Mouse (Mus musculus): Measurements from ENCODE around the gene Wsb2. TPM values are rescaled to one million over a fixed set of nuclear protein-coding genes. Genes with fewer than 3 reads are reported as not detected.

Wsb2 gene
- polyA plus RNA-seq, 1 experiment from 2014 or later: 40.0 TPM

- Histone ChIP-seq H3K36me3 (ENCODE audit: control insufficient read depth, insufficient read depth, low read length) (peaks cover 28% of the 10 kb centered on the region), H3K27ac (ENCODE audit: low read length) (peak overlapping the region; percentile 45; the same call in 1 of the 2 replicates), H3K9me3 (ENCODE audit: control insufficient read depth, low read depth, low read length) (no peaks in the 10 kb centered on the region; the same call in 1 of the 2 replicates), H3K27me3 (ENCODE audit: control insufficient read depth, insufficient read depth, low read length) (no peaks in the 10 kb centered on the region), H3K9ac (replicated peaks; ENCODE audit: low read depth, low read length) (peak overlapping the region; percentile 76), H3K4me1 (ENCODE audit: control insufficient read depth, insufficient read depth, low read length) (peaks cover 8% of the 10 kb centered on the region), H3K4me2 (replicated peaks; ENCODE audit: low read depth, low read length) (peak overlapping the region; percentile 69), H3K4me3 (ENCODE audit: low read depth, low read length) (peak overlapping the region; percentile 77)
- WGBS: 9% methylated on average over 16 of the region's 16 CpGs
- peak; percentile 17; the same call in 1 of the 2 replicates for ATAC-seq (ENCODE audit: insufficient number of reproducible peaks, insufficient read depth, low FRiP score, low read depth)
Measured at GRCm38 (mm10) chr5:117388296-117388751, 31.2 kb downstream of the Wsb2 start.

- under 1% methylated on average over 44 of the region's 44 CpGs for WGBS
- H3K4me1 ChIP-seq (ENCODE audit: control insufficient read depth, insufficient read depth, low read length): peaks cover 8% of the 10 kb centered on the region
- H3K36me3 ChIP-seq (ENCODE audit: control insufficient read depth, insufficient read depth, low read length): peaks cover 23% of the 10 kb centered on the region
- H3K9me3 ChIP-seq (ENCODE audit: control insufficient read depth, low read depth, low read length): no peaks in the 10 kb centered on the region; the same call in 1 of the 2 replicates
- peak within 1 kb of the TSS; percentile 77 for H3K4me3 ChIP-seq (ENCODE audit: low read depth, low read length)
- peak within 1 kb of the TSS; percentile 76 for H3K9ac ChIP-seq (replicated peaks; ENCODE audit: low read depth, low read length)
- peak; percentile 96 for ATAC-seq (ENCODE audit: insufficient number of reproducible peaks, insufficient read depth, low FRiP score, low read depth)
- peak within 1 kb of the TSS; percentile 45; the same call in 1 of the 2 replicates for H3K27ac ChIP-seq (ENCODE audit: low read length)
- no peaks in the 10 kb centered on the region for H3K27me3 ChIP-seq (ENCODE audit: control insufficient read depth, insufficient read depth, low read length)
- peak within 1 kb of the TSS; percentile 69 for H3K4me2 ChIP-seq (replicated peaks; ENCODE audit: low read depth, low read length)
Measured at GRCm38 (mm10) chr5:117388877-117389276, 31.8 kb downstream of the Wsb2 start, which contains the start of gene Rfc5. Rfc5 (minus strand) TSS chr5:117389047.

DNA sequence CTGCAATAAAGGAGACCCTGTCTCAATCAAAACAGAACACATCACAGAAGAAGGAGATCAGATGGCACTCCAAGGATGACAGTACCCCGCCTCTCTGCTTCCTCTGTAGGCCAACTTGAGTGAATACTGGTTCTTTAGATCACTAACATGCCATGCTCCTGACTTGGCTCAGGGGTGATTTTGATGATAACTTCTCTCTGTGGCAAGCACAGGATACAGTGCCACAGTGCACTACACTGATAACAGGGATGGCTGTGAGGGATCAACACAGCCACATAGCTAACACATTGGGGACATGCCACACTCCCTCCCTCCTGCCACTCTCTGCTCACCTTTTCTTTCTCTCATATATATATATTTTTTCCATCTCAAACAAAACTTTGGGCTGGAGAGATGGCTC, 33.8 kb downstream of the Wsb2 start:
- Histone ChIP-seq H3K27me3 (ENCODE audit: control insufficient read depth, insufficient read depth, low read length) (no peaks in the 10 kb centered on the region), H3K9me3 (ENCODE audit: control insufficient read depth, low read depth, low read length) (no peaks in the 10 kb centered on the region; the same call in 1 of the 2 replicates), H3K4me1 (ENCODE audit: control insufficient read depth, insufficient read depth, low read length) (peaks cover 8% of the 10 kb centered on the region), H3K4me3 (ENCODE audit: low read depth, low read length) (no peak overlapping the region), H3K9ac (replicated peaks; ENCODE audit: low read depth, low read length) (no peak overlapping the region), H3K27ac (ENCODE audit: low read length) (no peak overlapping the region), H3K36me3 (ENCODE audit: control insufficient read depth, insufficient read depth, low read length) (peaks cover 6% of the 10 kb centered on the region; the same call in 1 of the 2 replicates), H3K4me2 (replicated peaks; ENCODE audit: low read depth, low read length) (no peak overlapping the region)
- WGBS: 91% methylated on average over 1 of the region's 1 CpGs
- no peak for ATAC-seq (ENCODE audit: insufficient number of reproducible peaks, insufficient read depth, low FRiP score, low read depth)

DNA sequence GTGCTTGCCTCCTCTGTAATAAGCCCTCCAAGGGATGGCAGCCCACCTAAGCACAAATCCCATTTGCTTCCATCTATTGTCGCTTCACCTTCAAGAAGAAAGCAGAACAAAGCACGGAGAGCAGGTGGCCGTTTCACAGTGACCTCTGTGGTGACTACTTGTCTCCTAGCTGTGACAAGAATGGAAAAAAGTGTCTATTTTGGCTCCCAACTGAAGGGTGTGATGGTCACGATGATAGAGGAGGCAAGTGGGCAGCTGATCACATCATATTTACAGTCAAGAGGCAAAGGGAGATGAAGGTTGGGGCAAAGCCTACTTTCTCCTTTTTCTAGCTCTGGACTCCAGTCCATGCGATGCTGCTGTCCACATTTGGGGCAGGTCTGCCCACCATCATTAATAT, 38.7 kb downstream of the Wsb2 start:
- no peak for ATAC-seq (ENCODE audit: insufficient number of reproducible peaks, insufficient read depth, low FRiP score, low read depth)
- Histone ChIP-seq H3K9me3 (ENCODE audit: control insufficient read depth, low read depth, low read length) (no peaks in the 10 kb centered on the region; the same call in 1 of the 2 replicates), H3K4me1 (ENCODE audit: control insufficient read depth, insufficient read depth, low read length) (0 out of 2 replicates have a peak, but pooled peaks cover 3% of the 10 kb centered on the region), H3K4me2 (replicated peaks; ENCODE audit: low read depth, low read length) (no peak overlapping the region), H3K27me3 (ENCODE audit: control insufficient read depth, insufficient read depth, low read length) (no peaks in the 10 kb centered on the region), H3K27ac (ENCODE audit: low read length) (no peak overlapping the region), H3K36me3 (ENCODE audit: control insufficient read depth, insufficient read depth, low read length) (no peaks in the 10 kb centered on the region), H3K4me3 (ENCODE audit: low read depth, low read length) (no peak overlapping the region), H3K9ac (replicated peaks; ENCODE audit: low read depth, low read length) (no peak overlapping the region)
- 86% methylated on average over 5 of the region's 5 CpGs for WGBS

DNA sequence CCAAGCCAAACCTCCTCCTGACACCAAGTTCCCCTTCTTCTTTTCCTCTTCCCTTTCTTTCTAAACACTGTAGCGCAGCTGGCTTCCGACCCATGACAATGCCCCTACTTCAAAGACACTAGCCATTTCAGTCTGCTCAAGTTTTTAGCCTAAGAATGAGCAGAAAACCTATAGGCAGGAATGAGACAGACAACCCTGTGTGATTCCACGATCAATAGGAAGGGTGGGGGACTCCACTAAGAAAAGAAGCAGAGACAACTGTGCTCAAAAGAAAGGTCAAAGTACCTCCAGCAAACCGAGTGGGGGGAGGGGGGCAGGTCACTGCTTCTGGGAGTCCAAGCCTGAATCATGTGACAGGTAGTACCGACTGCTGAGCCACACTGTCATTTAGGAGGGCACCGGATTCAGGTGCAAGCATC, 39.5 kb downstream of the Wsb2 start:
- H3K36me3 ChIP-seq (ENCODE audit: control insufficient read depth, insufficient read depth, low read length): no peaks in the 10 kb centered on the region
- H3K4me3 ChIP-seq (ENCODE audit: low read depth, low read length): no peak overlapping the region
- H3K27me3 ChIP-seq (ENCODE audit: control insufficient read depth, insufficient read depth, low read length): no peaks in the 10 kb centered on the region
- WGBS: 66% methylated on average over 6 of the region's 6 CpGs
- H3K9ac ChIP-seq (replicated peaks; ENCODE audit: low read depth, low read length): no peak overlapping the region
- ATAC-seq (ENCODE audit: insufficient number of reproducible peaks, insufficient read depth, low FRiP score, low read depth): no peak
- H3K4me2 ChIP-seq (replicated peaks; ENCODE audit: low read depth, low read length): no peak overlapping the region
- H3K4me1 ChIP-seq (ENCODE audit: control insufficient read depth, insufficient read depth, low read length): 0 out of 2 replicates have a peak, but pooled peaks cover 3% of the 10 kb centered on the region
- no peaks in the 10 kb centered on the region; the same call in 1 of the 2 replicates for H3K9me3 ChIP-seq (ENCODE audit: control insufficient read depth, low read depth, low read length)
- H3K27ac ChIP-seq (ENCODE audit: low read length): no peak overlapping the region

DNA sequence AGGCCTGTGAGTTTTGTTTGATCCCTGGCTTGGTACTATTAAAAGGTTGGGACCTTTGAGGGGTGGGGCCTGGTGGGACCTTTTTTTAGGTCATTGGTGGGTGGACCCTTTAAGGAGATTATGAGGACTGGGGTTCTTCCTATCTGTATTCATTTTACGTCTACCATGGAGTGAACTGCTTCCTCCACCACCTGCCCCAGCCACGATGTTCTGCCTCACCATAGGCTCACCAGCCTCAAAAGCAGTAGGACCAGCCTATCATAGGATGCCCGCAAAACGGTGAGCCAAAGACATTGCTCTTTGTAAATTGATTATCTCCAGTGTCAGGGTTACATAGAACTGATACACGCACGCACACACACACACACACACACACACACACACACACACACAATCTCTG, 40.3 kb downstream of the Wsb2 start:
- Histone ChIP-seq H3K4me3 (ENCODE audit: low read depth, low read length) (no peak overlapping the region), H3K4me1 (ENCODE audit: control insufficient read depth, insufficient read depth, low read length) (0 out of 2 replicates have a peak, but pooled peaks cover 3% of the 10 kb centered on the region), H3K36me3 (ENCODE audit: control insufficient read depth, insufficient read depth, low read length) (no peaks in the 10 kb centered on the region), H3K9me3 (ENCODE audit: control insufficient read depth, low read depth, low read length) (no peaks in the 10 kb centered on the region; the same call in 1 of the 2 replicates), H3K4me2 (replicated peaks; ENCODE audit: low read depth, low read length) (no peak overlapping the region), H3K9ac (replicated peaks; ENCODE audit: low read depth, low read length) (no peak overlapping the region), H3K27ac (ENCODE audit: low read length) (no peak overlapping the region), H3K27me3 (ENCODE audit: control insufficient read depth, insufficient read depth, low read length) (no peaks in the 10 kb centered on the region)
- WGBS: 66% methylated on average over 6 of the region's 6 CpGs
- ATAC-seq (ENCODE audit: insufficient number of reproducible peaks, insufficient read depth, low FRiP score, low read depth): no peak

- no peak overlapping the region for H3K4me3 ChIP-seq (ENCODE audit: low read depth, low read length)
- WGBS: 37% methylated on average over 4 of the region's 5 CpGs
- peak; percentile 61; the same call in 1 of the 2 replicates for ATAC-seq (ENCODE audit: insufficient number of reproducible peaks, insufficient read depth, low FRiP score, low read depth)
- H3K27ac ChIP-seq (ENCODE audit: low read length): no peak overlapping the region
- H3K4me2 ChIP-seq (replicated peaks; ENCODE audit: low read depth, low read length): no peak overlapping the region
- H3K27me3 ChIP-seq (ENCODE audit: control insufficient read depth, insufficient read depth, low read length): no peaks in the 10 kb centered on the region
- no peaks in the 10 kb centered on the region for H3K36me3 ChIP-seq (ENCODE audit: control insufficient read depth, insufficient read depth, low read length)
- no peak overlapping the region for H3K9ac ChIP-seq (replicated peaks; ENCODE audit: low read depth, low read length)
- no peaks in the 10 kb centered on the region for H3K9me3 ChIP-seq (ENCODE audit: control insufficient read depth, low read depth, low read length)
- H3K4me1 ChIP-seq (ENCODE audit: control insufficient read depth, insufficient read depth, low read length): 0 out of 2 replicates have a peak, but pooled peaks cover 3% of the 10 kb centered on the region
Measured at GRCm38 (mm10) chr5:117398007-117398550, 41.0 kb downstream of the Wsb2 start.

DNA sequence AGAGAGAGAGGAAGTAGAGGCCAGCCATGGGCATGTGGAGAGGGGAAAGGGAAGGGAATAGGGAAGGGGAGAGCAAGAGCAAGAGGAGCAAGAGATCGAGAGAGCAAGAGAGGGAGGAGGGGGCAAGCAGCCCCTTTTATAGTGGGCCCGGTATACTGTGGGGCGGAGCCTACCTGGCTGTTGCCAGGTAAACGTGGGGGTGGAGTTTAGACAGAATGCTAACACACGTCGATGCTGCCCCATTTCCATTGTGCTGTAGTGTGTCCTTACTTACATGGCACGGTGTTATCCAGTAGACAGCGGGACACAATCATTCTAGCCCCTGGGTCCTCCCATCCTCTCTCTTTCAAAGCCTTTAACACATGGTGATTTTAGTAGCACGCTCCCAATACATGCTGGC, 42.2 kb downstream of the Wsb2 start:
- H3K4me2 ChIP-seq (replicated peaks; ENCODE audit: low read depth, low read length): no peak overlapping the region
- no peaks in the 10 kb centered on the region for H3K9me3 ChIP-seq (ENCODE audit: control insufficient read depth, low read depth, low read length)
- no peak overlapping the region for H3K4me3 ChIP-seq (ENCODE audit: low read depth, low read length)
- no peak for ATAC-seq (ENCODE audit: insufficient number of reproducible peaks, insufficient read depth, low FRiP score, low read depth)
- H3K27me3 ChIP-seq (ENCODE audit: control insufficient read depth, insufficient read depth, low read length): no peaks in the 10 kb centered on the region
- no peak overlapping the region for H3K9ac ChIP-seq (replicated peaks; ENCODE audit: low read depth, low read length)
- H3K4me1 ChIP-seq (ENCODE audit: control insufficient read depth, insufficient read depth, low read length): 0 out of 2 replicates have a peak, but pooled peaks cover 3% of the 10 kb centered on the region
- no peak overlapping the region for H3K27ac ChIP-seq (ENCODE audit: low read length)
- WGBS: 74% methylated on average over 9 of the region's 9 CpGs
- H3K36me3 ChIP-seq (ENCODE audit: control insufficient read depth, insufficient read depth, low read length): no peaks in the 10 kb centered on the region
